Mouse (Mus musculus): ENCODE measurements at regions not wholly inside any gene's neighbourhood (a gene's known extent, or its start where the extent isn't known, plus 50 kb on each side); places are given as distances from the start of the nearest gene placed in this dataset.
"Not testable (repeated sequence)": the region's sequence is repeated elsewhere in the genome, so short reads cannot be mapped to it uniquely, and the experiment has no call there.

DNA sequence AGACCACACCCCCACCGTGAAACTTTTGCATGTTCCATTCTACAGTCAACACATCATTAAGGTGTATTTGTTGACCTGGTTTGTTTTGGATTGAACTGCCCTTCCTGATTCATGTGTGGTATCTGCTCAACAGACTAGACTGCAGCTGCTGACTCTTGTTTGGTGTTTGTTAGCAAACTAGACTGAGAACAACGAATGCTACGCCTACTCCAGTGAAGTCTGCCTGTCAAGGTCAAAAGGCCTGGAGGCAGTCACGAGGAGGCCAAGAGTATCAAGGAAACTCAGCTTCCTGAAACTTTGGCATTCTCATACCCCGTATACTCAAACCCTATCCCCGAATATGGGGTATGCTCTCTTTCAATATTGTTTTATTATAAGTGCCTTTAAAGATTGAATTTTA, 194.2 kb upstream of the Spin1 start:
- not testable (repeated sequence) for H3K36me3 ChIP-seq; DNase-seq (ENCODE audit: low spot score); H3K27ac ChIP-seq; H3K4me1 ChIP-seq; H3K4me3 ChIP-seq; H3K27me3 ChIP-seq (ENCODE audit: low read depth, poor library complexity, severe bottlenecking); H3K9me3 ChIP-seq (replicated peaks)
- 89% methylated on average over 6 of the region's 6 CpGs for WGBS

DNA sequence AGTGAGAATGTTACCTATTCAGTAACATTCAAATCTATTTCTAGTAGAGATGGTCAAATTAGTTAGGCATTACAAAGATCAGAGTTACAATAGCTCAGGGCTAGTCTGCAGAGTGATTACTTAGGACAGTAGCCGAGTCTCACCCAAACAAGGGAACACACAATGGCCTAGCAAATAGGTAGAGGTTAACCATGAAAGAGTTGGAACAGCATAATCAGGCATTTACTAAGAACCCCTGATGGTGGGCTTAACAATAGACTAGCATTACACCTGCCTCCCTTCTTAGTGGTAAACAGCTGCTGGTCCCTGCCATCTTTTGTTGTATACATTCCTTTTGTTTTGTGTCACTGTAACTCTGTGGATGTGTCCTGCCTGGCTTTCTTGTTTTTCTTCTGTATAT, 193.8 kb upstream of the Spin1 start:
- no peak overlapping the region for H3K27ac ChIP-seq
- H3K27me3 ChIP-seq (ENCODE audit: low read depth, poor library complexity, severe bottlenecking) = no peaks in the 10 kb centered on the region
- DNase-seq (ENCODE audit: low spot score) = no peak
- H3K36me3 ChIP-seq = no peaks in the 10 kb centered on the region
- H3K9me3 ChIP-seq (replicated peaks) = no peaks in the 10 kb centered on the region
- no peak overlapping the region for H3K4me3 ChIP-seq
- no peaks in the 10 kb centered on the region for H3K4me1 ChIP-seq
- WGBS = 91% methylated on average over 1 of the region's 1 CpGs

GRCm38 (mm10) chr13:50912776-50913175, 187.9 kb upstream of the Spin1 start:
- H3K9me3 ChIP-seq (replicated peaks); DNase-seq (ENCODE audit: low spot score); H3K27ac ChIP-seq; H3K4me3 ChIP-seq; H3K4me1 ChIP-seq; H3K36me3 ChIP-seq; H3K27me3 ChIP-seq (ENCODE audit: low read depth, poor library complexity, severe bottlenecking): not testable (repeated sequence)
- WGBS = 74% methylated on average over 2 of the region's 2 CpGs

- not testable (repeated sequence) for H3K4me1 ChIP-seq; H3K4me3 ChIP-seq; H3K27me3 ChIP-seq (ENCODE audit: low read depth, poor library complexity, severe bottlenecking); H3K9me3 ChIP-seq (replicated peaks); H3K36me3 ChIP-seq; DNase-seq (ENCODE audit: low spot score); H3K27ac ChIP-seq
- 77% methylated on average over 3 of the region's 3 CpGs for WGBS
These were observed 166.7 kb upstream of the Spin1 start for GRCm38 (mm10) chr13:50934017-50934416.

DNA sequence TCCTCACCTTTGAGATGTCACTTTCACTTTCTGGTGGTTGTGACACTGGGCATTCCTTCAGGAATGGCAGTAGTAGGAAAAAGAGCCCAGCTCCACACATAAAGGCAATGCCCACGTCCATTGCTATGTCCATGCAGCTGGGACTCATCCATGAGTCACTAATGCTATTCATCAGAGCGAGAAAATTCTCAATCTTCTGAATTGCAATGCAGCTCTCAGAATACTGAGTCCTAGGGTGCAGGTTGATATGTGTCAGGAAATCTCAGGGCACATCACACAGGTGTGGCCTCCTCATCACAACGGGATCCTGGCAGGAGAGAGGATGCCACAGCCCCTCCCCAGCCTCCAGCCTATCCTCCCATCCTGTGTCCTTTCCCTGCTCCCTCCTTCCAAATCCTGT, 158.1 kb upstream of the Spin1 start:
- Histone ChIP-seq H3K9me3 (replicated peaks) (no peaks in the 10 kb centered on the region), H3K27me3 (ENCODE audit: low read depth, poor library complexity, severe bottlenecking) (no peaks in the 10 kb centered on the region), H3K36me3 (no peaks in the 10 kb centered on the region), H3K27ac (no peak overlapping the region), H3K4me3 (no peak overlapping the region), H3K4me1 (0 out of 2 replicates have a peak, but pooled peaks cover 5% of the 10 kb centered on the region)
- DNase-seq (ENCODE audit: low spot score) = no peak
- WGBS = 78% methylated on average over 3 of the region's 3 CpGs

GRCm38 (mm10) chr13:50949545-50950226, 151.0 kb upstream of the Spin1 start:
- no peak overlapping the region for H3K27ac ChIP-seq
- H3K4me3 ChIP-seq = no peak overlapping the region
- no peaks in the 10 kb centered on the region for H3K36me3 ChIP-seq
- peak; percentile 78 for DNase-seq (ENCODE audit: low spot score)
- no peaks in the 10 kb centered on the region for H3K9me3 ChIP-seq (replicated peaks)
- H3K4me1 ChIP-seq = no peaks in the 10 kb centered on the region
- 45% methylated on average over 6 of the region's 6 CpGs for WGBS
- no peaks in the 10 kb centered on the region for H3K27me3 ChIP-seq (ENCODE audit: low read depth, poor library complexity, severe bottlenecking)

- Histone ChIP-seq H3K4me3 (no peak overlapping the region), H3K4me1 (no peaks in the 10 kb centered on the region; the same call in 1 of the 2 replicates), H3K27me3 (ENCODE audit: low read depth, poor library complexity, severe bottlenecking) (no peaks in the 10 kb centered on the region), H3K27ac (no peak overlapping the region), H3K36me3 (no peaks in the 10 kb centered on the region), H3K9me3 (replicated peaks) (no peaks in the 10 kb centered on the region)
- DNase-seq (ENCODE audit: low spot score) = no peak
- WGBS = 93% methylated on average over 6 of the region's 6 CpGs
These were observed 146.0 kb upstream of the Spin1 start for GRCm38 (mm10) chr13:50954671-50955070.

DNA sequence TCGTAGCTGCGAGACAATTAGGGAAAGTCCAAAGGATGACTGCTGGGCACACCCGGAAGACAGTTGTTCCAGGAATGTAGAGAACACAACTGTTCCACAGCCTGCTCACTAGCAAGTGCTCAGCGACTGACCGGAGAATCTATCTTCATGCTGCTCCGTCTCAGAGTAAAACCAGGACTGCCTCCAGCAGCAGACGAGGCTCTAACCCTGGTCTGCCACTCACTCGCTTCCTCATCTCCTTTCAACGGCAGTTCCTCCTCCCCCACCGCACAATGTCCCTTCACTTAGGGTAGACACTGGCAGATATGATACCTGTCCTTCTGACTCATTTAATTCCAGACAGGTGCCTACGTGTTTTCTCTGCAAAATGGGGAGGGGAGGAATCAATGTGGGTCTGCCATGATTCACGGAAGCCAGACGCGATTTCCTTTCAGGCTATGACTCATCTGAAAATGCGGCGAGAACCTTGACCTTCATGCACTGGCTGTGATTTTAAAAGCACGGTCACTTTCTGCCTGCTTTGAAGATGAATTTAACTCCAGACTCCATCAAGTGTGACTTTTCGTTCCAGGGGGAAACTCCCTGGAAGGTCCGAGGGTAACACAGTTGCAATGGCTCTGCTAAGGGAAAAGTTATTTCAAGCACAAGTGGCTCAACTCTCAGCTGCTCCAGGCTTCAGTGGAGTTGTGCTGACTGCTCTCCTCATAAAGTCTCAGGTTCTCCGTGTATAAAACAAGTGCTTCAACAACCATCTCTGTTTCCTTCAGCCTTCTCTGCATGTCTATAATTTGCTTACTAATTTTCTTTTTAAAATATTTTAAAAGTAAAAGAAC, 142.4 kb upstream of the Spin1 start:
- Histone ChIP-seq H3K36me3 (no peaks in the 10 kb centered on the region), H3K4me3 (no peak overlapping the region), H3K9me3 (replicated peaks) (no peaks in the 10 kb centered on the region), H3K4me1 (no peaks in the 10 kb centered on the region; the same call in 1 of the 2 replicates), H3K27me3 (ENCODE audit: low read depth, poor library complexity, severe bottlenecking) (no peaks in the 10 kb centered on the region), H3K27ac (no peak overlapping the region)
- 69% methylated on average over 20 of the region's 20 CpGs for whole genome bisulfite sequencing
- DNase-seq (ENCODE audit: low spot score) = no peak

DNA sequence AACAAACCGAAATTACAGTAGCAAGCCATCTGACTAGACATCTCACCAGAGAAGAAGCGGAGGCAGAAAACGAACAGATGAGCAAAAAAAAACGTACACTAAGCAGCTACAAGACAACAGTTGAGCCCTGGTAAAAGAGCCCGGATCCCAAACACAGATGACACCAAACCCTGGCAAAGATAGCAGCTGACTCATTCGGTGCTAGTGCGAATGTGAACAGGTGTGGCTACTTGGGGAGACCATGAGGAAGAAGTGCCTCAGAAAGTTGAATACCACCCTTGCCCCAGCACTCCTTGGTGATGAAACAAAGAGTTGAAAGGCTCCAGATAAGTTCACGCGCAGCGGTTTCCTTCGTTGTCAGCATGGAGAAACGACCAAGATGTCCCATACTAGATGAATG, 139.8 kb upstream of the Spin1 start:
- no peak overlapping the region for H3K4me3 ChIP-seq
- peaks cover 6% of the 10 kb centered on the region for H3K4me1 ChIP-seq
- H3K36me3 ChIP-seq = no peaks in the 10 kb centered on the region
- H3K27me3 ChIP-seq (ENCODE audit: low read depth, poor library complexity, severe bottlenecking) = no peaks in the 10 kb centered on the region
- 90% methylated on average over 12 of the region's 12 CpGs for WGBS
- no peaks in the 10 kb centered on the region for H3K9me3 ChIP-seq (replicated peaks)
- no peak for DNase-seq (ENCODE audit: low spot score)
- no peak overlapping the region for H3K27ac ChIP-seq

GRCm38 (mm10) chr13:50964070-50964469, 136.6 kb upstream of the Spin1 start:
- 75% methylated on average over 9 of the region's 9 CpGs for WGBS
- Histone ChIP-seq H3K27ac (no peak overlapping the region), H3K4me1 (peaks cover 13% of the 10 kb centered on the region), H3K9me3 (replicated peaks) (no peaks in the 10 kb centered on the region), H3K27me3 (ENCODE audit: low read depth, poor library complexity, severe bottlenecking) (no peaks in the 10 kb centered on the region), H3K4me3 (no peak overlapping the region), H3K36me3 (no peaks in the 10 kb centered on the region)
- no peak for DNase-seq (ENCODE audit: low spot score)

GRCm38 (mm10) chr13:50965041-50965440, 135.6 kb upstream of the Spin1 start:
- H3K4me1 ChIP-seq = peaks cover 13% of the 10 kb centered on the region
- not testable (repeated sequence) for H3K9me3 ChIP-seq (replicated peaks); H3K4me3 ChIP-seq; H3K36me3 ChIP-seq; H3K27me3 ChIP-seq (ENCODE audit: low read depth, poor library complexity, severe bottlenecking); DNase-seq (ENCODE audit: low spot score)
- 0 out of 2 replicates have a peak overlapping the region, but pooled peaks have one; percentile 16 for H3K27ac ChIP-seq
- 71% methylated on average over 7 of the region's 7 CpGs for WGBS

- Histone ChIP-seq H3K9me3 (replicated peaks) (no peaks in the 10 kb centered on the region), H3K4me1 (peaks cover 13% of the 10 kb centered on the region), H3K4me3 (no peak overlapping the region), H3K27me3 (ENCODE audit: low read depth, poor library complexity, severe bottlenecking) (no peaks in the 10 kb centered on the region), H3K36me3 (no peaks in the 10 kb centered on the region), H3K27ac (peak overlapping the region; percentile 36; the same call in 1 of the 2 replicates)
- 74% methylated on average over 4 of the region's 4 CpGs for WGBS
- no peak for DNase-seq (ENCODE audit: low spot score)
These were observed 135.0 kb upstream of the Spin1 start for GRCm38 (mm10) chr13:50965678-50966077.

DNA sequence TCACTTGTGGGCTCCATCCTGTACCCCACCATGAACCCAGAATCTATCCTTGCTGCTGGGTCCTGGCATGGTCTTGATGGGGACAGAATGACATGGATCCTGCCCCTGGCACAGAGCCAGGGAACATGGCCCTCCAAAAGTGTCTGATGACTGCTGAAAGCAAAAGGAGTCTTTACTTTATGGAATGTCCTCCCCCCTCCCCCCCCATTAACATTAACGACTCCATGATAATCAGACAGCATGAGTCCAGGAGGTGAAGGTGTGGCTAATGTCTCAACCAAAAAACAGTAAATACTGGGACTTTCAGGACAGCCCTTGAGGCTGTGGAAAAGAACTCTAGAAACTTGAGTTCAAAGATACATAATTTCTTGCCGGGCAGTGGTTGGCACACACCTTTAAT, 133.9 kb upstream of the Spin1 start:
- Histone ChIP-seq H3K27me3 (ENCODE audit: low read depth, poor library complexity, severe bottlenecking) (no peaks in the 10 kb centered on the region), H3K27ac (no peak overlapping the region), H3K9me3 (replicated peaks) (no peaks in the 10 kb centered on the region), H3K36me3 (no peaks in the 10 kb centered on the region), H3K4me3 (no peak overlapping the region), H3K4me1 (peaks cover 22% of the 10 kb centered on the region)
- 82% methylated on average over 2 of the region's 2 CpGs for WGBS
- DNase-seq (ENCODE audit: low spot score) = no peak
